Mouse (Mus musculus) thymus, postnatal 25 days (tissue): ENCODE results near the gene Tmem26.
"Not testable (repeated sequence)": the region's sequence is repeated elsewhere in the genome, so short reads cannot be mapped to it uniquely, and the experiment has no call there.

ENCODE experiments used
- DNase-seq: peaks from one replicate; pipeline ENCODE4 v3.0.0; 2022

The Tmem26 gene

GRCm38 (mm10) chr10:68723568-68724360 is at the start of gene Tmem26:
Gene Tmem26 (plus strand): TSS chr10:68723646.
- no peak for DNase-seq

GRCm38 (mm10) chr10:68678678-68679077 is 44.8 kb upstream of the Tmem26 start:
- DNase-seq, result no peak

- no peak for DNase-seq
Observed at GRCm38 (mm10) chr10:68681233-68681632, 42.2 kb upstream of the Tmem26 start.

GRCm38 (mm10) chr10:68685510-68685909 is 37.9 kb upstream of the Tmem26 start:
- DNase-seq, result no peak

GRCm38 (mm10) chr10:68691116-68691515 is 32.3 kb upstream of the Tmem26 start:
- DNase-seq, result no peak

- no peak for DNase-seq
Observed at GRCm38 (mm10) chr10:68692401-68692800, 31.0 kb upstream of the Tmem26 start.

GRCm38 (mm10) chr10:68695760-68696336 is 27.6 kb upstream of the Tmem26 start:
- DNase-seq, result no peak

- DNase-seq, result no peak
Observed at GRCm38 (mm10) chr10:68704268-68704667, 19.2 kb upstream of the Tmem26 start.

- DNase-seq, result no peak
Observed at GRCm38 (mm10) chr10:68705471-68706036, 17.9 kb upstream of the Tmem26 start.

- DNase-seq, result no peak
Observed at GRCm38 (mm10) chr10:68707014-68707852, 16.2 kb upstream of the Tmem26 start.

GRCm38 (mm10) chr10:68712926-68713325 is 10.5 kb upstream of the Tmem26 start:
- DNase-seq, result no peak

- DNase-seq, result no peak
Observed at GRCm38 (mm10) chr10:68714302-68714701, 9.1 kb upstream of the Tmem26 start.

- no peak for DNase-seq
Observed at GRCm38 (mm10) chr10:68715396-68715795, 8.1 kb upstream of the Tmem26 start.

- no peak for DNase-seq
Observed at GRCm38 (mm10) chr10:68718375-68718774, 5.1 kb upstream of the Tmem26 start.

- DNase-seq, result no peak
Observed at GRCm38 (mm10) chr10:68720887-68721400, 2.5 kb upstream of the Tmem26 start.

- DNase-seq, result no peak
Observed at GRCm38 (mm10) chr10:68723015-68723414, 431 bp upstream of the Tmem26 start.

GRCm38 (mm10) chr10:68724361-68724720 is 895 bp downstream of the Tmem26 start:
- DNase-seq, result peak; percentile 5

- no peak for DNase-seq
Observed at GRCm38 (mm10) chr10:68727464-68727863, 4.0 kb downstream of the Tmem26 start.

GRCm38 (mm10) chr10:68735621-68736020 is 12.2 kb downstream of the Tmem26 start:
- no peak for DNase-seq

- no peak for DNase-seq
Observed at GRCm38 (mm10) chr10:68737391-68737790, 13.9 kb downstream of the Tmem26 start.

GRCm38 (mm10) chr10:68738981-68739380 is 15.5 kb downstream of the Tmem26 start:
- not testable (repeated sequence) for DNase-seq

GRCm38 (mm10) chr10:68740251-68740650 is 16.8 kb downstream of the Tmem26 start:
- DNase-seq, result no peak

- DNase-seq, result no peak
Observed at GRCm38 (mm10) chr10:68750921-68751320, 27.5 kb downstream of the Tmem26 start.
